17 mouse cellular contexts compared by ENCODE assay signal in genomic region chrX:101973028-101973427, GRCm38 (mm10).
"Had no signal": no experiment of that assay in that cellular context is flagged by ENCODE, and none has a peak within 500 bp of the region (broad histone marks: within the 10 kb centered on the region; RNA-seq: fewer than 3 reads in every experiment).

No protein-coding gene starts in this region.

- H3K9ac ChIP-seq: lung, embryonic 15.5 days; midbrain, embryonic 13.5 days; midbrain, embryonic 15.5 days; neural tube, embryonic 12.5 days; stomach, embryonic 15.5 days had no signal

- H3K27ac ChIP-seq: lung, embryonic 15.5 days; macrophage; midbrain, embryonic 13.5 days; midbrain, embryonic 15.5 days; neural tube, embryonic 12.5 days; stomach, embryonic 15.5 days; stomach, postnatal 0 days had no signal

- H3K4me3 ChIP-seq: lung, embryonic 15.5 days; megakaryocyte, embryonic 14.5 days; midbrain, embryonic 13.5 days; midbrain, embryonic 15.5 days; neural tube, embryonic 12.5 days; stomach, embryonic 15.5 days had no signal

- H3K9me3 ChIP-seq: lung, embryonic 15.5 days; midbrain, embryonic 13.5 days; midbrain, embryonic 15.5 days; neural tube, embryonic 12.5 days; stomach, embryonic 15.5 days had no signal

- H3K4me2 ChIP-seq: lung, embryonic 15.5 days; midbrain, embryonic 11.5 days; midbrain, embryonic 13.5 days; midbrain, embryonic 15.5 days; neural tube, embryonic 12.5 days; stomach, embryonic 15.5 days had no signal

- H3K4me1 ChIP-seq: lung, embryonic 15.5 days; midbrain, embryonic 13.5 days; midbrain, embryonic 15.5 days; neural tube, embryonic 12.5 days; stomach, embryonic 15.5 days had no signal

- H3K27me3 ChIP-seq: neural tube, embryonic 12.5 days; stomach, embryonic 15.5 days had no signal

- H3K36me3 ChIP-seq: lung, embryonic 15.5 days; midbrain, embryonic 13.5 days; midbrain, embryonic 15.5 days; neural tube, embryonic 12.5 days; stomach, embryonic 15.5 days had no signal

- DNase-seq: lung, adult 2 months; lung, postnatal 14 days; lung, postnatal 36 days; right cerebral cortex, postnatal 14 days; thymus, adult 2 months; thymus, postnatal 25 days; thymus, postnatal 4 days had no signal

- ATAC-seq: lung, postnatal 0 days; midbrain, embryonic 13.5 days; midbrain, embryonic 15.5 days had no signal
